Mouse (Mus musculus) megakaryocyte-erythroid progenitor cell, adult 5-6 weeks (primary cell): Measurements from ENCODE around the gene Adcyap1. TPM values are rescaled to one million over a fixed set of nuclear protein-coding genes. Genes with fewer than 3 reads are reported as not detected.

Experiments
- ATAC-seq: replicated peaks from 2 replicates; pipeline ENCODE4 v1.8.0; 2016; ENCODE audit warnings: mild to moderate bottlenecking, inconsistent platforms; ENCODE audit not compliant: severe bottlenecking, poor library complexity, low FRiP score, low TSS enrichment
- total RNA-seq, 2 experiments: library from RNA; stranded (forward) in 1 of 2; stranded (reverse) in 1 of 2; fragments of 200-1000, 215-1000 nt in 1 of 2; fragments of >200 nt in 1 of 2; fragmentation: Nextera tagmentation in 1 of 2; gene quantifications; 2 replicates each; pipeline ENCODE4 v1.2.3; 2014 to 2017

Adcyap1 gene
- total RNA-seq (2014; fragmentation: Nextera tagmentation) (not detected in 2 replicates), total RNA-seq (2017) (not detected in 2 replicates)

- ATAC-seq: no peak
These were observed at the start of gene Adcyap1 for GRCm38 (mm10) chr17:93198717-93199116. Gene Adcyap1, plus strand, starts transcription at chr17:93199017.

GRCm38 (mm10) chr17:93158280-93158851 lies 40.5 kb upstream of the Adcyap1 start:
- ATAC-seq: peak; percentile 81

- no peak for ATAC-seq
These were observed 29.2 kb upstream of the Adcyap1 start for GRCm38 (mm10) chr17:93169572-93169971.

- ATAC-seq: no peak
These were observed 2.0 kb upstream of the Adcyap1 start for GRCm38 (mm10) chr17:93196846-93197245.

GRCm38 (mm10) chr17:93198213-93198612 lies 604 bp upstream of the Adcyap1 start:
- no peak for ATAC-seq

- no peak for ATAC-seq
These were observed 401 bp downstream of the Adcyap1 start for GRCm38 (mm10) chr17:93199218-93199617.

GRCm38 (mm10) chr17:93199747-93200146 lies 930 bp downstream of the Adcyap1 start:
- ATAC-seq: no peak

- no peak for ATAC-seq
These were observed 1.8 kb downstream of the Adcyap1 start for GRCm38 (mm10) chr17:93200386-93201264.

- no peak for ATAC-seq
These were observed 2.6 kb downstream of the Adcyap1 start for GRCm38 (mm10) chr17:93201265-93201925.

- no peak for ATAC-seq
These were observed 3.6 kb downstream of the Adcyap1 start for GRCm38 (mm10) chr17:93202165-93203075.

- no peak for ATAC-seq
These were observed 4.5 kb downstream of the Adcyap1 start for GRCm38 (mm10) chr17:93203076-93204031.

GRCm38 (mm10) chr17:93217785-93218184 lies 19.0 kb downstream of the Adcyap1 start:
- ATAC-seq: no peak

- no peak for ATAC-seq
These were observed 19.8 kb downstream of the Adcyap1 start for GRCm38 (mm10) chr17:93218640-93219039.

GRCm38 (mm10) chr17:93237355-93237754 lies 38.5 kb downstream of the Adcyap1 start:
- ATAC-seq: no peak
